Mouse (Mus musculus) G1E-ER4 (cell line): ENCODE data around the gene Xylb. TPM values are rescaled to one million over a fixed set of nuclear protein-coding genes. Genes with fewer than 3 reads are reported as not detected.

ENCODE experiments used
- GATA1 ChIP-seq: IDR thresholded peaks from one replicate; pipeline ENCODE4 v1.8.0; 2012; ENCODE audit warnings: low read length, inconsistent platforms
- polyA plus RNA-seq: library from polyadenylated mRNA; stranded (reverse); fragments of >175 nt; gene quantifications from 2 replicates; pipeline ENCODE4 v1.2.3, GENCODE M21; 2012

The Xylb gene
- polyA plus RNA-seq, 1 experiment = 21.3 TPM

GRCm38 (mm10) chr9:119365284-119365683 lies 8.1 kb downstream of the Xylb start, which contains the start of gene Slc22a14:
Gene Slc22a14 (minus strand): TSS chr9:119365553.
- TF ChIP-seq GATA1 = no peak

DNA sequence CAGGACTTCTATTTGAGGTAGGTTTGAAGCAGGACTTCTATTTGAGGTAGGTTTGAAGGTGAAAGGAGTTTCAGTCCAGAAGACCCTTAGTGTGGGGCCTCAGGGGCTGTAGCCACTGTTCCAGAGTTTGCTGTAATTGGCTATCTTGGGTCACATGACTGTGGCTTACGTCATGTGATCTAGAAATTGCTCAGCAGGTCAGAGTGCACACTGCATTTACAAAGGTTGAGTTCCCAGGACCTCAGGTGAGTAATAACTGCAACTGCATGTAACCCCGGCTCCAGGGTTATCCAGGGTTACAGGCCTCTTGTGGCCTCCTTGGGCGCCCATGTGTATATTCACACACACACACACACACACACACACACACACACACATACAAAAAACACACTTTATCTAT lies 11.2 kb downstream of the Xylb start:
- no peak for TF ChIP-seq GATA1

DNA sequence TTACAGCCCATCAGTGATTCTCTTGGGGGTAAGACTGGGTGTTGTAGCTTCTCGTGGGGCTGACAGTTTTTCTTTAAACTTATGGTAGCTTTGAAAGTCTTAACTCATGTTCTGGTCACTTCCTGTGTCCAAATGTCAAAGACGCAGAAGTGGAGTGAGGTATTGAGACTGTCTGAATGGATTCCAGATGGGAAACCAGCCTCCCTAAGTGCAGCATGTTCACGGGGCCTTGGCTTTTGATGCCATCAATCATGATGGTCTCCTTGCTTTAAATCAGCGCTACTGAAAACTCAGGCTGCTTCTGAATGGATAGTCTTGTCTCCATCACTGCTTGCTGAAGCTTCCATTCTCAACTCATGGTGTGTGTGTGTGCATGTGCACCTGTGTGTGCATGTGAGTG lies 14.1 kb downstream of the Xylb start:
- TF ChIP-seq GATA1 = no peak

DNA sequence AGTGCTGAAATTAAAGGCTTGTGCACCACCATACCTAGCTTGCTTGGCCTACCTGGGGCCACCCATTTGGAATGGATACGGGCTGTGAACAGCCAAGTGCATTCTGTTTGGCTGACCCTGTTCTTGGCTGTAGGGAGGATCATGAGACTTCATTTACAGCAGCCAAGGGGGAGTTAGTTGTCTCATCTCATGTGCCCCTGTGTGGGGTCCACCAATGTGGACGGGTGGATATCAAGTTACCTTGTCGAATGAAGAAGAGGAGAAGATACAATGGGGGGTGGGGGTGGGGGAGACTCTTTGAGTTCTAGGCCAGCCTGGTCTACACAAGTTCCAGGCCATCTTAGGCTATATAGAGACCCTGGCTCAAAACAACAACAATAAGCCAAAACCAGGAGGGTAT lies 17.8 kb downstream of the Xylb start:
- TF ChIP-seq GATA1 = no peak

GRCm38 (mm10) chr9:119375556-119375955 lies 18.4 kb downstream of the Xylb start:
- no peak for TF ChIP-seq GATA1

GRCm38 (mm10) chr9:119378231-119378630 lies 21.1 kb downstream of the Xylb start:
- TF ChIP-seq GATA1 = no peak

DNA sequence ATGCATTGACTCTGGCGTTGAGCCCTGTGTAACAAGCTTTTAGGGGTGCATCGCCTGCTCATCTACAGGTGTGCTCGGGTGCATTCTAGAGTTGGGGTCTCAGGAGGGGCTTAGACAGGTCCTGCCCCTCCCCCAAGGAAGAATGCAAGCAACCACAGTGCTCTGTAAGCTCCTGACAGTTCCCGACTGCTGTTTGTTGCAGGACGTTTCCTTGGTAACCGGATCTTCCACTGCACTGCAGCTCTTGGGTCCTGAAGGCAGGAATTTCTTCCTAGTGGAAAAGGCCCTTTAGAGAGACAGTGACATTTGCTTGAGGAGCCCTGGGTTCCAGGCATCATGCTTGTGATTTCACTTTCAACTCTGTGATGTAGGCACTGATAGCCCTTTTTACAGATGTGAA lies 25.4 kb downstream of the Xylb start:
- TF ChIP-seq GATA1 = no peak

- no peak for TF ChIP-seq GATA1
Measured at GRCm38 (mm10) chr9:119388956-119389355, 31.8 kb downstream of the Xylb start.

- no peak for TF ChIP-seq GATA1
Measured at GRCm38 (mm10) chr9:119390214-119390613, 33.0 kb downstream of the Xylb start.

DNA sequence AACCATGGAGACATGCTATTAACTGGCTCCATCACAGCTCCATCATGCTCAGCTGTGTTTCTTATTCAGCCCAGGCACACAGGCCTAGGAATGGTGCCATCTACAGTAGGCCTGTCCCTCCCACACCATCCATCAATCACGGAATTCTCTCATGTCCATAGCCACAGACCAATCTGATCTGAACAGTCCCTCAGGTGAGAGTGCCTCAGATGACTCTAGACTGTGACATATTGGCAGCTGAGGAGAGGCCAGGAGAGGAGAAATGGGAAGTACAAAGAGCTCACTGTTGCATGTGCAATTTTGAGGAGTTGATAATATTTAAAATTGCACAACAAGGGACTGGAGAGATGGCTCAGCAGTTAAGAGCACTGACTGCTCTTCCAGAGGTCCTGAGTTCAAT lies 37.6 kb downstream of the Xylb start:
- TF ChIP-seq GATA1 = no peak

GRCm38 (mm10) chr9:119401351-119401750 lies 44.2 kb downstream of the Xylb start:
- no peak for TF ChIP-seq GATA1

- no peak for TF ChIP-seq GATA1
Measured at GRCm38 (mm10) chr9:119401801-119402214, 44.6 kb downstream of the Xylb start, which contains the start of gene Acvr2b. Gene Acvr2b (plus strand): TSS chr9:119402118.

DNA sequence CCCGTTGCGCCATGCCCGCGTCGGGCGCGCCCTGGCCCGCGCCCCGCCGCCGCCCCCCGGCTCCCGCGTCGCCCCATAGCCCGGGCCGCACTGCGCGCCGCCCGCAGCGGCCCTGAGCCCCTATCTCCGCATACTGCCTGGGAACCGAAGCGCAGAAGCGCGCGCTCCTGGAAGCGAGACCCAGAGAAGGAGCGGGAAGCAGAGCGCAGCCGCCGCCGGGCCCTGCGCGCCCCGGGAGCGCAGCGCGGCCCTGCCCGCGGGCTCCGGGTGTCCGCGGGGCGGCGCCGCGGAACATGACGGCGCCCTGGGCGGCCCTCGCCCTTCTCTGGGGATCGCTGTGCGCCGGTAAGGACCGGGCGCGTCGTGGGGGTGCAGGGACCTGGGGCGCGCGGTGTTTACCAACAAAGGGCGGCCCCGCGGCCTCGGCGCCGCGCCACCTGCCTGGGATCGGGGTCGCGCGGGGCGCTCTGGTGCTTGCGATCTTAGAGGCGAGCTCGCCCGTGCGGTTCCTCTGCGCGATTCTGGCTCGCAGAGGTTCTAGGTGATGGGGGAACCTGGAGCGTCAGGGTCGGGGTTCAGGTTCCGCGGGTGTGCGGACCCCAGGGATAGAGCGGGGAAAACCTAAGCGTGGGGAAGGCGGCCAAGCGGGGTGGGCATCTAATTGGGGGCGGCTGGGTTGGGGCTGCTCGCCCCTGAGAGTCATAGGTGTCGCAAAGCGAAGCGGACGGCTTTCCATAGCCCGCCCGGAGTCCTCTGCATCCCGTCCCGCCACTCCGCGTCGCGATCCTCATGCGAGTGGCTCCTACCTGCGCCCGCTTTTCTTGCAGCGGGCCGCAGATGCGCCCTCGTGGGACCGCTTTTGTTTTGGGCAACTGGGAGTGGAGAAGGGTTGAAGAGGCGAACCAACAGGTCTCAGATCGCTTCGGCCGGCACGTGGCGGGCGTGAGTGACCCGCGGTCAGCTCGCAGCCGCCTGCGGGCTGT lies 45.4 kb downstream of the Xylb start:
- TF ChIP-seq GATA1 = no peak

- no peak for TF ChIP-seq GATA1
Measured at GRCm38 (mm10) chr9:119403236-119403641, 46.1 kb downstream of the Xylb start.

- TF ChIP-seq GATA1 = no peak
Measured at GRCm38 (mm10) chr9:119404090-119404489, 46.9 kb downstream of the Xylb start.

GRCm38 (mm10) chr9:119407884-119408283 lies 50.7 kb downstream of the Xylb start:
- no peak for TF ChIP-seq GATA1
